Mouse (Mus musculus) fibroblast of lung, adult 2 months (primary cell): ENCODE results near the gene Ssh2.
"Not testable (repeated sequence)": the region's sequence is repeated elsewhere in the genome, so short reads cannot be mapped to it uniquely, and the experiment has no call there.

Experiments
- DNase-seq: peaks from one replicate; pipeline ENCODE4 v3.0.0-alpha.2; 2011; ENCODE audit warnings: low read depth

Gene Ssh2

GRCm38 (mm10) chr11:77348142-77348741, 132.2 kb downstream of the Ssh2 start:
- DNase-seq = peak; percentile 38

- no peak for DNase-seq
These were observed 132.9 kb downstream of the Ssh2 start for GRCm38 (mm10) chr11:77348985-77349384.

- DNase-seq = no peak
These were observed 133.6 kb downstream of the Ssh2 start for GRCm38 (mm10) chr11:77349698-77350097.

GRCm38 (mm10) chr11:77355055-77355454, 139.0 kb downstream of the Ssh2 start:
- DNase-seq = no peak

- DNase-seq = no peak
These were observed 141.8 kb downstream of the Ssh2 start for GRCm38 (mm10) chr11:77357839-77358238.

GRCm38 (mm10) chr11:77363476-77363875, 147.4 kb downstream of the Ssh2 start:
- DNase-seq = no peak

- DNase-seq = no peak
These were observed 148.3 kb downstream of the Ssh2 start for GRCm38 (mm10) chr11:77364376-77364775.

GRCm38 (mm10) chr11:77365706-77366386, 149.8 kb downstream of the Ssh2 start:
- DNase-seq = no peak

GRCm38 (mm10) chr11:77367541-77368270, 151.6 kb downstream of the Ssh2 start:
- DNase-seq = no peak

GRCm38 (mm10) chr11:77369188-77369840, 153.2 kb downstream of the Ssh2 start:
- DNase-seq = no peak

GRCm38 (mm10) chr11:77369841-77370191, 153.7 kb downstream of the Ssh2 start:
- DNase-seq = no peak

GRCm38 (mm10) chr11:77371088-77371487, 155.0 kb downstream of the Ssh2 start:
- DNase-seq = no peak

GRCm38 (mm10) chr11:77371696-77372095, 155.6 kb downstream of the Ssh2 start:
- no peak for DNase-seq

- DNase-seq = peak; percentile 40
These were observed 156.3 kb downstream of the Ssh2 start for GRCm38 (mm10) chr11:77372196-77372904.

- DNase-seq = no peak
These were observed 162.5 kb downstream of the Ssh2 start for GRCm38 (mm10) chr11:77378622-77379021.

- DNase-seq = no peak
These were observed 165.1 kb downstream of the Ssh2 start for GRCm38 (mm10) chr11:77381174-77381573.

GRCm38 (mm10) chr11:77384151-77384550, 168.1 kb downstream of the Ssh2 start:
- DNase-seq = no peak

- DNase-seq = peak; percentile 59
These were observed 169.9 kb downstream of the Ssh2 start for GRCm38 (mm10) chr11:77385706-77386690.

GRCm38 (mm10) chr11:77388197-77388596, 172.1 kb downstream of the Ssh2 start:
- not testable (repeated sequence) for DNase-seq

GRCm38 (mm10) chr11:77395539-77395938, 179.5 kb downstream of the Ssh2 start:
- DNase-seq = no peak

- DNase-seq = no peak
These were observed 186.4 kb downstream of the Ssh2 start for GRCm38 (mm10) chr11:77402508-77402907.
